Mouse (Mus musculus) neural tube, embryonic 14.5 days (tissue): ENCODE results near the gene Pde5a. TPM values are rescaled to one million over a fixed set of nuclear protein-coding genes. Genes with fewer than 3 reads are reported as not detected.

Experiments
- ATAC-seq: fragments of 200-750 bp; cut with Nextera tagmentation; 2 replicates; pipeline ENCODE4 v1.8.0; 2017; ENCODE audit warnings: low read depth, mild to moderate bottlenecking, moderate TSS enrichment, moderate library complexity
- H3K27ac ChIP-seq: fragments of 300-500 bp; sonication (generic); 2 replicates; pipeline ENCODE4 v1.5.1; 2014; ENCODE audit warnings: low read depth, mild to moderate bottlenecking, control low read depth, low read length, moderate library complexity, mixed read lengths
- H3K27me3 ChIP-seq: fragments of 300-500 bp; sonication (generic); 2 replicates; pipeline ENCODE4 v1.6.1; 2014; ENCODE audit warnings: low read length; ENCODE audit not compliant: control insufficient read depth, insufficient read depth
- H3K36me3 ChIP-seq: fragments of 300-500 bp; sonication (generic); 2 replicates; pipeline ENCODE4 v1.6.1; 2014; ENCODE audit warnings: low read length, mixed read lengths; ENCODE audit not compliant: control insufficient read depth, insufficient read depth
- H3K4me1 ChIP-seq: fragments of 300-500 bp; sonication (generic); 2 replicates; pipeline ENCODE4 v1.6.1; 2014; ENCODE audit warnings: low read length; ENCODE audit not compliant: control insufficient read depth, insufficient read depth
- H3K4me2 ChIP-seq: fragments of 300-500 bp; sonication (generic); 2 replicates; pipeline ENCODE4 v1.6.1; 2014; ENCODE audit warnings: mild to moderate bottlenecking, low read depth, low read length, control low read depth
- H3K4me3 ChIP-seq: fragments of 300-500 bp; sonication (generic); 2 replicates; pipeline ENCODE4 v1.5.1; 2014; ENCODE audit warnings: low read depth, low read length, control low read depth, mixed read lengths
- H3K9ac ChIP-seq: fragments of 300-500 bp; sonication (generic); replicated peaks from 2 replicates; pipeline ENCODE4 v1.6.1; 2014; ENCODE audit warnings: low read depth, mild to moderate bottlenecking, control low read depth, low read length, mixed read lengths
- H3K9me3 ChIP-seq: fragments of 300-500 bp; sonication (generic); 2 replicates; pipeline ENCODE4 v1.6.1; 2016; ENCODE audit warnings: low read length; ENCODE audit not compliant: control insufficient read depth
- WGBS: fragments of 180-500 bp; shearing (Covaris S2); extraction: QIAGEN DNeasy Blood & Tissue Kit; methylation state at CpG from one replicate; pipeline ENCODE4 v1.1.7; 2014; 5-methylcytosine and 5-hydroxymethylcytosine counted together
- polyA plus RNA-seq: library from polyadenylated mRNA; unstranded; fragments of >200 nt; fragmentation: Nextera tagmentation; extraction: Ambion mirVana; gene quantifications from 2 replicates; pipeline ENCODE4 v1.2.1, GENCODE M21; 2014

The Pde5a gene
- polyA plus RNA-seq: 1.7 and 2.0 TPM in 2 replicates

GRCm38 (mm10) chr3:122728852-122729600, at the start of gene Pde5a:
Gene Pde5a, plus strand, starts transcription at chr3:122728947.
- peak; percentile 65 for ATAC-seq
- H3K4me3 ChIP-seq: peak within 1 kb of the TSS; percentile 74
- H3K9me3 ChIP-seq: no peaks in the 10 kb centered on the region
- no peaks in the 10 kb centered on the region for H3K4me1 ChIP-seq
- peak within 1 kb of the TSS; percentile 68 for H3K27ac ChIP-seq
- peak within 1 kb of the TSS; percentile 87 for H3K4me2 ChIP-seq
- WGBS: under 1% methylated on average over 49 of the region's 49 CpGs
- H3K27me3 ChIP-seq: no peaks in the 10 kb centered on the region
- no peaks in the 10 kb centered on the region for H3K36me3 ChIP-seq
- H3K9ac ChIP-seq: peak within 1 kb of the TSS; percentile 68

DNA sequence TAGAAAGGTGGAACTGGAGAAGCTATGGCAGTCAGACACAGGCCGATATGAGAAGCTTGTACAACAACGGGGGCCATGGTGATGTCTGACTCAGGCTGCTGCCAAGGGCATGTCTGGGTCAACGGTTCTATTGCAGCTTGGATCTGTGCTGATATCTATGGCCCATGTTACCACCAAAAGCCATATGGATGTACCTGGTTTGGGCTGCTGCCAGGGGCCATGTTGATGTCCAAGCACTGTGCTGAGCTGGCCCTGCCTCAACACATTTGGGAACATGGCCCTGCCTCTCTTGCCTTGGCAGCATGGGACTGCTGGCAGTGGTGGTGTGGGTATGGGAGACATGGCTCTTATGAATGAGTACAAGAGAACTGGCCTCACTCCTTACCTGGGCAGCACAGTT, 47.9 kb upstream of the Pde5a start:
- Histone ChIP-seq H3K9ac (no peak overlapping the region), H3K27ac (no peak overlapping the region), H3K4me2 (no peak overlapping the region), H3K9me3 (no peaks in the 10 kb centered on the region), H3K27me3 (no peaks in the 10 kb centered on the region), H3K36me3 (no peaks in the 10 kb centered on the region), H3K4me3 (no peak overlapping the region), H3K4me1 (no peaks in the 10 kb centered on the region)
- ATAC-seq: no peak
- WGBS: 86% methylated on average over 3 of the region's 3 CpGs

GRCm38 (mm10) chr3:122682352-122682751, 46.4 kb upstream of the Pde5a start:
- Histone ChIP-seq H3K4me1 (no peaks in the 10 kb centered on the region), H3K4me3 (no peak overlapping the region), H3K4me2 (no peak overlapping the region), H3K9ac (no peak overlapping the region), H3K27me3 (no peaks in the 10 kb centered on the region), H3K36me3 (no peaks in the 10 kb centered on the region), H3K9me3 (no peaks in the 10 kb centered on the region), H3K27ac (no peak overlapping the region)
- 82% methylated on average over 4 of the region's 4 CpGs for WGBS
- no peak for ATAC-seq

GRCm38 (mm10) chr3:122684832-122685231, 43.9 kb upstream of the Pde5a start:
- Histone ChIP-seq H3K36me3 (no peaks in the 10 kb centered on the region), H3K27ac (no peak overlapping the region), H3K4me3 (no peak overlapping the region), H3K9me3 (no peaks in the 10 kb centered on the region), H3K9ac (no peak overlapping the region), H3K4me1 (no peaks in the 10 kb centered on the region), H3K27me3 (no peaks in the 10 kb centered on the region), H3K4me2 (no peak overlapping the region)
- no peak for ATAC-seq
- 77% methylated on average over 7 of the region's 7 CpGs for WGBS

- Histone ChIP-seq H3K4me3 (no peak overlapping the region), H3K9me3 (no peaks in the 10 kb centered on the region), H3K4me2 (no peak overlapping the region), H3K9ac (no peak overlapping the region), H3K4me1 (no peaks in the 10 kb centered on the region), H3K27me3 (no peaks in the 10 kb centered on the region), H3K36me3 (no peaks in the 10 kb centered on the region), H3K27ac (no peak overlapping the region)
- WGBS: 85% methylated on average over 3 of the region's 3 CpGs
- no peak for ATAC-seq
Measured at GRCm38 (mm10) chr3:122693039-122693438, 35.7 kb upstream of the Pde5a start.

DNA sequence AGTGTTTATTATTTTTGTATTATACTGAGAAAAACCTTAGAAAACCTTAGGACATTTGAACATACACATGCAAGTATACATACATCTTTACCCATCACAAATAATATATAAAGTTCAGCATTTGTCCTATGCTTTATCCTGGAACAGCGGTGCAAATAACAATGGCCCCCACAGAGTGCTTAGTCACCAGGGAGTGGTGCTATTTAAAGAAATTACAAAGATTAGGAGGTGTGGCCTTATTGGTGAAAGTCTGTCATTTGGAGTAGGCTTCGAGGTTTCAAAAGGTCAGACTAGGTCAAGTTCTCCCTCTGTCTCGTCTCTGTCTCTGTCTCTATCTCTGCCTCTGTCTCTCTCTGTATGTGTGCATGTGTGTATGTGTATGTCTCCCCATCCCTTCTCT, 32.9 kb upstream of the Pde5a start:
- 74% methylated on average over 3 of the region's 3 CpGs for WGBS
- Histone ChIP-seq H3K4me3 (no peak overlapping the region), H3K36me3 (no peaks in the 10 kb centered on the region), H3K4me2 (no peak overlapping the region), H3K9me3 (no peaks in the 10 kb centered on the region), H3K27ac (no peak overlapping the region), H3K27me3 (no peaks in the 10 kb centered on the region), H3K9ac (no peak overlapping the region), H3K4me1 (no peaks in the 10 kb centered on the region)
- no peak for ATAC-seq

DNA sequence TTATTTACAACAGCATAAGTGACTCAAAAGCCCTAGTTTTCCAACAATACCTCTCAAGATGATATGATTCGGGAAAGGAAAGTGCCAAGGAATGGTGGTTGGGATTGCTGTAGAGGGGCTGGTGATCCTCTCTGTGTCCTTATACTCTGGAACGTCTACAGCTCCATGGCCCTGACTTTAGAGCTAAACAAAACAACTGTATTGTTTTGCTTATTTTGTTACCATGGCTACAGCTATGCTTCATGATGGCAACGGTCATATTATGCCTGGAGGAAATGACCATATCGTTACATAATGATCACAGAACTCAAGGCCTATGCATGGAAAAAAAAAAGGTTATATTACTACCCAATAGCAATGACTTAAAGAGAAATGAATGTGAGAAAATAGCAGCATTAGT, 32.1 kb upstream of the Pde5a start:
- Histone ChIP-seq H3K9ac (no peak overlapping the region), H3K9me3 (no peaks in the 10 kb centered on the region), H3K4me3 (no peak overlapping the region), H3K27me3 (no peaks in the 10 kb centered on the region), H3K4me2 (no peak overlapping the region), H3K4me1 (no peaks in the 10 kb centered on the region), H3K36me3 (no peaks in the 10 kb centered on the region), H3K27ac (no peak overlapping the region)
- no peak for ATAC-seq
- 70% methylated on average over 4 of the region's 4 CpGs for WGBS

DNA sequence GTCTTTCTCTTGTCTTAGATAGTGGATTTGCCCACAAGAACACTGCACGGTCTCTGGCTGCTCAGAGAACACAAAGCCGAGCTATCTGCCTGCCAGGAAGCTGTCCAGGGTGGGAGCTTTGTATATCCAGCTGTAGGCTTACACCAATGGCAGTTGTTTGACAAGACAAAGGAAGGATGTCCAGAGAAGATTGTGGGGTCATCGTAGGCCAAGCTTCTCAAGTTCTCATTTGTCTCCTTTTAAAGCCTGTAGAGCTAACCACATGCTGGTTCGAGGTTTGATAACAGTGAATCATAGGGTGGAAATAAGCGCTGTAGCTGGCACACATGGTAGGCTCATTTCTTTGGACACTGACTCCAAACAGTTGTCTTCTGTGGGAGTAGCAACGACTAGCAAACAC, 24.5 kb upstream of the Pde5a start:
- no peak overlapping the region for H3K4me3 ChIP-seq
- H3K4me2 ChIP-seq: no peak overlapping the region
- H3K27ac ChIP-seq: no peak overlapping the region
- no peak overlapping the region for H3K9ac ChIP-seq
- WGBS: 13% methylated on average over 6 of the region's 6 CpGs
- H3K36me3 ChIP-seq: no peaks in the 10 kb centered on the region
- H3K27me3 ChIP-seq: no peaks in the 10 kb centered on the region
- no peaks in the 10 kb centered on the region for H3K9me3 ChIP-seq
- ATAC-seq: no peak
- H3K4me1 ChIP-seq: no peaks in the 10 kb centered on the region

DNA sequence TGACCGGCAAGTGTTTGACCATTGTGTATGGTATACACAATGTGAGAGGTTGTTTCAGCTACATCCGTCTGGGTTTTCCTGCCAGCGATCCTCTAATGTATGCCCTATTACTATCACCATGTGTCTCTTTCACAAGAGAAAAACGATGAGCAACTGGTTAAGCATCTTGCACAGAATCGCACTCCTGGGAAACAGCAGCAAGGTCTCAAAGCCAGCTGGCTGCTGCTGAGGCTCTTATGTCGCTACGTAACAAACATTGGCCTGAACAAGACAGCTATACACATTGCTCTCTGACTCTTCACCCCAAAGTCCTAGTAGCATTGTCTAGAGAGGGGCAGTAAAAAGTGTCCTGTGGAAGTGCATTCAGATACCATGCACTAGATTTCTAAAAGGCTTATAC, 23.5 kb upstream of the Pde5a start:
- Histone ChIP-seq H3K4me3 (no peak overlapping the region), H3K9me3 (no peaks in the 10 kb centered on the region), H3K9ac (no peak overlapping the region), H3K4me2 (no peak overlapping the region), H3K4me1 (no peaks in the 10 kb centered on the region), H3K27ac (no peak overlapping the region), H3K27me3 (no peaks in the 10 kb centered on the region), H3K36me3 (no peaks in the 10 kb centered on the region)
- WGBS: 70% methylated on average over 7 of the region's 7 CpGs
- no peak for ATAC-seq
